ENCODE assay signal across 8 mouse cellular contexts in the genomic region with DNA sequence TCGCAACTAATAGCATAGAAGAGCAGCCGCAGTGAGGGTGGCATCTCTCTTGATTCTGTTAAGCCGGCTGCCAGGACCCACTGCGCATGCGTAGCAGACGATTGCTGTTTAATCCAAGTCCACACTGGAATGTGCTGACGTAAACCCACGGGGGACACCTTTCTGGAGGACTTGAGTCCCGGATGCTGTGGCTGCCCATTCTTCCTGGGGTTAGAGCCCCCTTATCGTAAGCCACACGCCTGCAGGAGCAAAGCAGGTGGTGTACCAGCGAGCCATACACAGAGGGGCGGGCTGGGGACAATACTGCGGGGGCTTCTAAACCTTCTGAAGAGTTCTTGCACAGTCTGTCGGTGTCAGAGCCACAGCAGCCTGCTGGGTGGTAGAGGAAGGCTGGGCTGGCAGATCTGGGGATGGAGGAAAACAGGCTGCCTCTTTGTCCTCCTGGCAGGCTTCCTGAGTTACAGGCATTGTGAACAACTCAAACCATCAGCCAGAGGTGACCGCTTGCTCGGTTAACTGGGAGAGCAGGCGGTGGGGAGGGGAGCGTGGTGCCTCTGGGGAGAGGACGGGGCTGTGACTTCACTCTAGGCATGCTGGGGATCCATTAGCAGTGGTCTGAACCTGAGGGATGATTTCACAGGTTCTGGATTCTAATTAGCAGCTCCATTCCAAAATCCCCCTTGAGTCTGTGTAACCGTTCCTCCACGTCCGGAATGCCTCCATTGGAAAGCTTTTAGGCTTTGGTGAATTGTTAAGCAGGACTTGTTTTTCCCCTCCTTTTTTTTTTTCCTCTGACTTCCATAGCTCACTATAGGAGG.
A peak's percentile ranks its signal among the peaks of the same experiment; 100 is the strongest.
DNase-seq lines count a peak whose midpoint lies in the region; ATAC-seq and TF ChIP-seq lines count a peak whose summit lies in the region.

No protein-coding gene starts in this region.

- peak; percentile 32 for ATAC-seq in Patski
- ATAC-seq in hindbrain, embryonic 13.5 days (ENCODE audit: low FRiP score): peak; percentile 92

- peak; percentile 53 for DNase-seq in Patski (ENCODE audit: low read depth, low spot score)
- peak; percentile 96 to 97 for DNase-seq in cerebellum, postnatal 10 days
- peak; percentile 85 to 91 for DNase-seq in frontal cortex, postnatal 25 days (ENCODE audit: low spot score in 2 of 2)
- DNase-seq in layer of hippocampus, postnatal 25 days (ENCODE audit: extremely low spot score in 1 of 2, low spot score in 1 of 2): peak; percentile 89 to 90
- peak; percentile 93 for DNase-seq in lung, postnatal 10 days
- peak; percentile 90 for DNase-seq in retina, adult 2 months (ENCODE audit: low read depth, low spot score)
- DNase-seq in thymus, postnatal 14 days: peak; percentile 80

- H3K27me3 ChIP-seq in Patski: no peaks in the 10 kb centered on the region
- 0 out of 2 replicates have a peak, but pooled peaks cover 3% of the 10 kb centered on the region for H3K27me3 ChIP-seq in hindbrain, embryonic 13.5 days

- 4% methylated on average over 23 of the region's 23 CpGs for WGBS in hindbrain, embryonic 13.5 days

- peak overlapping the region; percentile 98 for H3K27ac ChIP-seq in hindbrain, embryonic 13.5 days

- CTCF ChIA-PET in Patski (lab: Charles Lee): no interaction called here

- peak overlapping the region; percentile 79 for H3K9ac ChIP-seq in hindbrain, embryonic 13.5 days

- in situ Hi-C loops in Patski (cut with MboI; ENCODE audit: low pct_unique_long_range_greater_than_20kb): no loop called here

- peaks cover 41% of the 10 kb centered on the region for H3K4me1 ChIP-seq in hindbrain, embryonic 13.5 days (replicated peaks)

- H3K4me2 ChIP-seq in hindbrain, embryonic 13.5 days: peak overlapping the region; percentile 64

- H3K4me3 ChIP-seq in hindbrain, embryonic 13.5 days: peak overlapping the region; percentile 42

- POLR2A ChIA-PET in Patski (lab: Charles Lee): no interaction called here

- no peaks in the 10 kb centered on the region for H3K36me3 ChIP-seq in hindbrain, embryonic 13.5 days

- no peak for TF ChIP-seq CTCF in Patski (IDR thresholded peaks at IDR 0.05)

- no peaks in the 10 kb centered on the region for H3K9me3 ChIP-seq in hindbrain, embryonic 13.5 days

Comparison
In these comparisons a context has a peak if more than half of its experiments do, and no peak if none do; other contexts are left out.
1. Peak in every context shown above with its lines: DNase-seq, ATAC-seq, H3K4me3 ChIP-seq and H3K27ac ChIP-seq.